In the genomic region with DNA sequence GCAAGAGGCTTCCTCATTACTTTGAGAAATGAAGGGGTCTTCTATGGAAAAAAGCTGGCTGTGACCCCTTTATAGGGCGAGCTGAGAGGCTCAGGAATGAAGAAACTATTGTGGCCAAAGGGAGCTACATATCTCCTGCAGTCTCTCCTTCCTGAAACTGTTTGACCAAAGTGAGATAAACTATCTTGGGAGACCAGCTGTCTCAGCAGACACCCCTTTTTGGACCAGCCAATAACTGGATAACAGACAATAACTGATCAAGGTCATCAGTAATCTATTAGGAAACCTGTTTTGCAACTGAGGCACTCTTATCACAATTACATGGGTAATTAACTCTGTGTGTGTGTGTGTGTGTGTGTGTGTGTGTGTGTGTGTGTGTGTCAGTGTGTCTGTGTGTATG, we compare ENCODE assay signal across 1 mouse cellular context.
TF ChIP-seq lines count a peak whose summit lies in the region.

No protein-coding gene starts in this region.

TF ChIP-seq in MEL, 35 proteins besides CTCF, POLR2A, EP300 and RAD21 (continued from another document):
- TF ChIP-seq MAZ (IDR thresholded peaks at IDR 0.05; ENCODE audit: low read depth, low read length) (no peak), MXI1 (IDR thresholded peaks at IDR 0.05; ENCODE audit: low read depth, low read length) (no peak), UBTF (IDR thresholded peaks at IDR 0.05; ENCODE audit: borderline replicate concordance, insufficient read depth, low read depth, low read length) (no peak), TAL1 (IDR thresholded peaks at IDR 0.05; ENCODE audit: low read length) (peak; percentile 89), E2F4 (IDR thresholded peaks at IDR 0.05; ENCODE audit: borderline replicate concordance, low read depth, low read length) (no peak)
TF ChIP-seq in MEL: peak in this region for 10.
